Mouse (Mus musculus) liver, embryonic 14.5 days (tissue): ENCODE results near the gene Tox2. TPM values are rescaled to one million over a fixed set of nuclear protein-coding genes. Genes with fewer than 3 reads are reported as not detected.

Experiments
- ATAC-seq: fragments of 200-750 bp; cut with Nextera tagmentation; 2 replicates; pipeline ENCODE4 v1.8.0; 2017; ENCODE audit warnings: moderate number of reproducible peaks, mild to moderate bottlenecking, moderate library complexity; ENCODE audit not compliant: insufficient read depth
- DNase-seq, 3 experiments: peaks; one replicate each; pipeline ENCODE4 v3.0.0-alpha.2; 2012 to 2013; ENCODE audit warnings: low read depth in 3 of 3, low spot score in 3 of 3
- H3K27ac ChIP-seq: fragments of 300-500 bp; sonication (generic); 2 replicates; pipeline ENCODE4 v1.5.1; 2014; ENCODE audit warnings: moderate library complexity, mild to moderate bottlenecking, control low read depth, inconsistent platforms
- H3K27me3 ChIP-seq: fragments of 300-500 bp; sonication (generic); 2 replicates; pipeline ENCODE4 v1.6.1; 2014; ENCODE audit warnings: mild to moderate bottlenecking, low read length, moderate library complexity; ENCODE audit not compliant: control insufficient read depth, insufficient read depth
- H3K36me3 ChIP-seq: fragments of 300-500 bp; sonication (generic); replicated peaks from 2 replicates; pipeline ENCODE4 v1.6.1; 2014; ENCODE audit warnings: low read depth; ENCODE audit not compliant: control insufficient read depth, insufficient read depth
- H3K4me1 ChIP-seq, 2 experiments: fragments of 200-500 bp in 1 of 2; fragments of 300-500 bp in 1 of 2; sonication (generic) in 1 of 2; replicated peaks; 2 replicates each; pipeline ENCODE4 v1.6.1; 2012 to 2014; ENCODE audit warnings: antibody characterized with exemption in 1 of 2, inconsistent platforms in 1 of 2, low read length in 1 of 2; ENCODE audit not compliant: control insufficient read depth in 2 of 2, insufficient read depth in 2 of 2
- H3K4me2 ChIP-seq: fragments of 300-500 bp; sonication (generic); 2 replicates; pipeline ENCODE4 v1.6.1; 2014; ENCODE audit warnings: low read depth, mild to moderate bottlenecking, control low read depth, moderate library complexity
- H3K4me3 ChIP-seq, 2 experiments: fragments of 200-500 bp in 1 of 2; fragments of 300-500 bp in 1 of 2; sonication (generic) in 1 of 2; 2 replicates each; pipeline ENCODE4 v1.5.1; 2012 to 2014; ENCODE audit warnings: low read depth in 2 of 2, low read length in 2 of 2, mild to moderate bottlenecking in 2 of 2, control low read depth in 1 of 2, inconsistent platforms in 1 of 2, moderate library complexity in 1 of 2; ENCODE audit not compliant: insufficient read depth in 1 of 2
- H3K9ac ChIP-seq: fragments of 300-500 bp; sonication (generic); replicated peaks from 2 replicates; pipeline ENCODE4 v1.6.1; 2014; ENCODE audit warnings: mild to moderate bottlenecking, control low read depth, moderate library complexity
- H3K9me3 ChIP-seq: fragments of 300-500 bp; sonication (generic); 2 replicates; pipeline ENCODE4 v1.6.1; 2016; ENCODE audit warnings: low read length, mixed read lengths; ENCODE audit not compliant: control insufficient read depth
- CTCF ChIP-seq: IDR thresholded peaks from 2 replicates; pipeline ENCODE4 v1.5.1; 2016; ENCODE audit warnings: antibody characterized with exemption, low read depth, control low read depth
- EP300 ChIP-seq: IDR thresholded peaks from 2 replicates; pipeline ENCODE4 v1.6.1; 2016; ENCODE audit warnings: antibody characterized with exemption, low read depth
- WGBS: fragments of 180-500 bp; shearing (Covaris S2); extraction: QIAGEN DNeasy Blood & Tissue Kit; methylation state at CpG from one replicate; pipeline ENCODE4 v1.1.7; 2014; ENCODE audit not compliant: insufficient replicate concordance; 5-methylcytosine and 5-hydroxymethylcytosine counted together
- polyA plus RNA-seq, 2 experiments: library from polyadenylated mRNA; depleted of rRNA in 1 of 2; stranded (reverse) in 1 of 2; unstranded in 1 of 2; fragments of >200 nt; fragmentation: Nextera tagmentation in 1 of 2; extraction: Ambion mirVana in 1 of 2; gene quantifications; 2 replicates each; pipeline versions ENCODE4 v1.2.1 to v1.2.3; 2012 to 2014

Tox2 gene
- polyA plus RNA-seq, 2 experiments = 0.25 to 0.71 TPM

GRCm38 (mm10) chr2:163171891-163172290, 31.0 kb upstream of the Tox2 start:
- Histone ChIP-seq H3K27ac (no peak overlapping the region), H3K36me3 (no peaks in the 10 kb centered on the region), H3K9ac (no peak overlapping the region), H3K4me2 (no peak overlapping the region), H3K9me3 (no peaks in the 10 kb centered on the region), H3K4me1 (no peaks in the 10 kb centered on the region), H3K27me3 (no peaks in the 10 kb centered on the region), H3K4me3 (no peak overlapping the region)
- TF ChIP-seq EP300 (no peak), CTCF (no peak)
- DNase-seq (no peak), ATAC-seq (no peak)
- 72% methylated on average over 11 of the region's 11 CpGs for WGBS

- Histone ChIP-seq H3K27me3 (no peaks in the 10 kb centered on the region), H3K4me2 (no peak overlapping the region), H3K27ac (no peak overlapping the region), H3K36me3 (no peaks in the 10 kb centered on the region), H3K4me3 (no peak overlapping the region), H3K9me3 (no peaks in the 10 kb centered on the region), H3K4me1 (no peaks in the 10 kb centered on the region), H3K9ac (no peak overlapping the region)
- no peak for ATAC-seq
- DNase-seq = no peak
- no peak for TF ChIP-seq EP300
- no peak for TF ChIP-seq CTCF
- 41% methylated on average over 7 of the region's 7 CpGs for whole genome bisulfite sequencing
These were observed 28.9 kb upstream of the Tox2 start for GRCm38 (mm10) chr2:163174066-163174465.

- DNase-seq (no peak), ATAC-seq (no peak)
- WGBS = 72% methylated on average over 7 of the region's 8 CpGs
- TF ChIP-seq CTCF (no peak), EP300 (no peak)
- Histone ChIP-seq H3K36me3 (no peaks in the 10 kb centered on the region), H3K4me1 (no peaks in the 10 kb centered on the region), H3K27ac (no peak overlapping the region), H3K27me3 (no peaks in the 10 kb centered on the region), H3K9me3 (no peaks in the 10 kb centered on the region), H3K4me2 (no peak overlapping the region), H3K4me3 (no peak overlapping the region), H3K9ac (no peak overlapping the region)
These were observed 27.1 kb upstream of the Tox2 start for GRCm38 (mm10) chr2:163175831-163176230.

- Histone ChIP-seq H3K4me1 (no peaks in the 10 kb centered on the region), H3K9ac (no peak overlapping the region), H3K4me3 (no peak overlapping the region), H3K9me3 (no peaks in the 10 kb centered on the region), H3K4me2 (no peak overlapping the region), H3K27me3 (no peaks in the 10 kb centered on the region), H3K27ac (no peak overlapping the region), H3K36me3 (no peaks in the 10 kb centered on the region)
- WGBS = 48% methylated on average over 7 of the region's 7 CpGs
- no peak for TF ChIP-seq EP300
- no peak for TF ChIP-seq CTCF
- no peak for DNase-seq
- no peak for ATAC-seq
These were observed 26.4 kb upstream of the Tox2 start for GRCm38 (mm10) chr2:163176502-163176901.

- no peaks in the 10 kb centered on the region for H3K4me1 ChIP-seq
- no peak overlapping the region for H3K4me2 ChIP-seq
- H3K4me3 ChIP-seq = no peak overlapping the region
- no peak overlapping the region for H3K9ac ChIP-seq
- WGBS = 50% methylated on average over 11 of the region's 11 CpGs
- ATAC-seq (no peak), DNase-seq (no peak)
- H3K27ac ChIP-seq = no peak overlapping the region
- no peaks in the 10 kb centered on the region for H3K9me3 ChIP-seq
- TF ChIP-seq CTCF (no peak), EP300 (no peak)
- no peaks in the 10 kb centered on the region for H3K27me3 ChIP-seq
- H3K36me3 ChIP-seq = no peaks in the 10 kb centered on the region
These were observed 15.4 kb upstream of the Tox2 start for GRCm38 (mm10) chr2:163187552-163187951.

- 17% methylated on average over 5 of the region's 5 CpGs for WGBS
- no peak overlapping the region for H3K4me3 ChIP-seq
- no peak for ATAC-seq
These were observed 13.3 kb upstream of the Tox2 start for GRCm38 (mm10) chr2:163189596-163189995.

More at GRCm38 (mm10) chr2:163189596-163189995, 13.3 kb upstream of the Tox2 start:
- no peaks in the 10 kb centered on the region for H3K9me3 ChIP-seq
- no peak overlapping the region for H3K4me2 ChIP-seq
- H3K36me3 ChIP-seq = no peaks in the 10 kb centered on the region
- no peaks in the 10 kb centered on the region for H3K27me3 ChIP-seq
- H3K4me1 ChIP-seq = no peaks in the 10 kb centered on the region
- no peak for DNase-seq
- TF ChIP-seq EP300 (no peak), CTCF (no peak)
- H3K27ac ChIP-seq = no peak overlapping the region
- H3K9ac ChIP-seq = no peak overlapping the region
